Mouse (Mus musculus) testis, postnatal 14 days (tissue): ENCODE measurements around the gene Hmg20a.

ENCODE experiments used
- DNase-seq: peaks from one replicate; pipeline ENCODE4 v3.0.0; 2021; ENCODE audit warnings: low spot score

The Hmg20a gene

DNA sequence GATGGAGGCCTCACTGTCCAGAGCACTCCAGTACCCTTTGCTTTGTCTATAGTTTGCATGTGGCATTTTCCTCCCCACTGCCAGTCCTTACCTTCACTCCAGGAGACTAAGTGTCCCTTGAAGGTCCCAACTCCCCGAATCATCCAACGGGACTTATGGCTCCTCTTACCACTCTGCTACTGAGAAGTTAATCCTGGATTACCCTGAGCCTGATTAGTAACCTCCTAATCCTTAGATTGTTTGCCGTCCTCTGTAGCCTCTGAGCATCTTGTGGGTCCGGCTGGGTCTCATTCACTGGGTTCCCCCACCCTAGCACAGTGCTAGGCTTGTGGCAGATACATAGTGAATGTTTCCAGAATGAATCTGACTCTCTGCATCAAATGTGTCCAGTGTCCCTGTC lies 109.5 kb downstream of the Hmg20a start:
- no peak for DNase-seq

DNA sequence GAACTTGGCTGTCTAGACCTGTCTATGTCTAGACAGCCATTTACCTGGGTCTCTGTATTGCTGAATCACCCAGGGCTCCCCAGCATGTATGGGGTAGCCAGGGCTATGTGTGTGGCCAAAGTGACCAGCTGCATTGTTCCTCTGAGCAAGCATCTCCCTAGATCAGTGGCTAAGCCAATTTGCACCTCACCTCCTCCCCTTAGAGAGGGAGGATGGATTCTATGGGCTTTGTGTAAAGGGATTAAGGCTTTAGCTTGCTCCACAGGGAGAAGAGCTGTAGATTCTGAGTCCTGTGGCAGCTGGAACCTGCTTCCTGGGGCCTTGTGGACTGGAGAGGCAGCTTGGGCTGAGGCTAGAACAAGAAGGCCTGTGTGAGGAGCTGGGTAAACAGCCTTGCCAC lies 113.6 kb downstream of the Hmg20a start:
- no peak for DNase-seq

DNA sequence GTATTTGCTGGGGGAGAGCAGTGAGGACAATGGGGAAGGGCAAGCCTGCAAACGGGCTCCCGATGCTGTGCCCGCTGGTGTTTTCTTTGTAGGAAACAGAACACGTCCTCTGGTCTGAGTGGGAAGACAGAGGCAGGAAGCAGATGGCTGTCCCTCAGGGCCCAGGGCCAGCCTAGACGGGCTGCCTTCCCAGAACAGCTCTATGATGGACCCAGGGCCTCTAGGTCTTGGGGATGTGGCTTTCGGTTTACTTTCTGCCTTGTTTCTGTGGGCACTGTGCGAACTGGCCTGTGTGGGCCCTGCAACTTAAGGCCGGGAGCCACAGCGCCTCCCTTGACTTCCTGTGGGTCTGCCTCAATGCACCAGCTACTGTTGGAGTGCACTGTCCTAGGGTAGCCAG lies 115.5 kb downstream of the Hmg20a start:
- no peak for DNase-seq

DNA sequence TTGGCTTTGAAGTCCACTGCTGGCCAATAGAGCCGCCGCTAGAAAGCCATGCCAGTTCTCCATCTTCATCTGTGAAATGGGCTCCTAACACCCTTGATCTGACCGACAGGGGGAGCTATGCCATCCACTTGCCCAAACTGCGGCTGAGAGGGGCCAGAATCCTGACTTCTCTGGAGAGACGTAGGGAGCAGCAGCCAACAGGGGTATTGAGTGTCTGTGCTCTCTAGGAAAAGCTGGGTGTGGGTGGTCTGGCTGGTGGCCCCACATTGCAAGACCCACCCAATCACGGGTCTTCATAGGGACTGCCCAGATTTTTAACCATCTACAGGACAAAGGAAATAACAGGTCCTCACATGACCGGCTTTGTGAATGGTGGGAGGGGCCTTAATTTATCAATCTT lies 116.3 kb downstream of the Hmg20a start:
- peak; percentile 59 for DNase-seq

DNA sequence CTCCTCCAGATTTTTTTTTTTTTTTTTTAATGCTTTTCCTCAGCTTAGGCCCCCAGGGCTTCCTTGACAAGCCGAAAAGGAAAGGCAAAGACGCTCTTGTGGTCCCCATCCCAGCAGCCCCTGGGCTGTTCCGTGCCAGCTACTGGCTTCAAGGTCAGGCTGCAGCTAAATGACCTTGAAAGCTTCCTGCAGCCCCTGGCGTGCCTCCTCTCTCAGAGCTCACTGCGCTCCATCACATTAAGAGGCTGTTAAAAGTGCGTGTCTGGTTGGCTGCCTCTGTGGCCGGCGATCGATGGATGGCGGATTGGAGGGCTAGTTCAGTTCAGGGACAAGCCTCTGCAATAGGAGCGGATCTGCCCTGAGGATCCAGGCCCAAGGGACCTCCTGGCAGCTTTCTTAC lies 117.0 kb downstream of the Hmg20a start:
- peak; percentile 29 for DNase-seq

DNA sequence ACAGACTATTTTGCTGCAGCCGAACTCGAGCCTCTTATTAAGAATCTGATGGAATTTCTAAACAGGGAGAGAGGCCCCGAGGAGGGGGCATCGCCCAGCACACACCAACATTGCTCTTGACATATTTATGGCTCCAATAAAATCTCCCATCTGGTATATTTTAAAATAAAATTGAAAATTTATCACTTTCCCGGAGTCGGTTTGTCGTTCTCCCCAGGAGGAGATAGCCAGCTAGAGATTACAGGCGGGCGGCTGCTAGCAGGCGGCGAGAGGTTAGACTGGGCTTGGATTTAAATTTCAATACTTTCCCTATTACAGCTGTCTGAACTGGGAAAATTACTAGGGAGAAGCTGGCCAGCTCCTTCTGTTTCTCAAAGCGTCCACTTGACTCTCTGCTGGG lies 121.6 kb downstream of the Hmg20a start:
- DNase-seq = no peak

DNA sequence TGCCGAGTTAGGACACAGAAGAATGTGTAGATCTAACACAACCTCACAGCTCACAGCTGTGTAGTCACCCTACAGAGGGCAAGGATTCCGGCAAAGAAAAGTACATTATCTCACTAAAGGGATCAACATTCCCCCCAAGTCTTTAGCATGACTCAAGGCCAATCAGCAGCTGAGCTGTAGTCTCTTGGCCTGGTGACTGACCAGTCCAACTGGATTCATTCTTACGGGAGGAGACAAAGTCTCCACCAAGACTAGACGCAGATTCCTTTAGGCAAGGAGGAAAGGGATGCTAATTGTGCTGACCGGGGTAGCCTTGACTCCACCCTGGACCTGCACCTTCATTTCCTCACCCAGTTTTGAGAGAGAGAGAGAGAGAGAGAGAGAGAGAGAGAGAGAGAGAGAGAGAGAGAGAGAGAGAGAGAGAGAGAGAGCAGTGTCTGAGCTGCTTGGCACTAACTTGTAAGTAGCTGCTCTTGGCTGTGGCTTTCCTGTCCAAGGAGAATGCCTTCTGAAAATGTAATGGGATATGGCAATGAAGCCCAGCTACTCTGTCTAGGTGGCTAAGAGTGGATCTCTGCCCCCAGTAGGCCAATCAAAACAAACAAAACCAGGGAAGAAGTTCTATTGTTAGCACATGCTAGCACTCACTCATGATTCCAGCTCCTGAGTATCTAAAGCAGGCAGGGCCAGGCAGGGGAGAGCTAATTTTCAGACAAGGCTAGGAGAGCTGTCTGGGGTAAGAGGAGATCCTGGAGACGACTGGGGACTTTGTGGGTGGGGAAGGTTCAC lies 126.5 kb downstream of the Hmg20a start:
- no peak for DNase-seq
